Mouse (Mus musculus) liver, postnatal 0 days (tissue): ENCODE results near the gene Slitrk4. TPM values are rescaled to one million over a fixed set of nuclear protein-coding genes. Genes with fewer than 3 reads are reported as not detected.

Experiments
- ATAC-seq: fragments of 200-750 bp; cut with Nextera tagmentation; 2 replicates; pipeline ENCODE4 v1.8.0; 2017; ENCODE audit warnings: mild to moderate bottlenecking, moderate library complexity
- DNase-seq: peaks from one replicate; pipeline ENCODE4 v3.0.0-alpha.2; 2016
- H3K27ac ChIP-seq: fragments of 300-500 bp; sonication (generic); 2 replicates; pipeline ENCODE4 v1.5.1; 2014; ENCODE audit warnings: antibody characterized with exemption, moderate library complexity, mild to moderate bottlenecking, low read depth
- H3K27me3 ChIP-seq: fragments of 300-500 bp; sonication (generic); 2 replicates; pipeline ENCODE4 v1.6.1; 2014; ENCODE audit warnings: low read length, control low read depth, mixed read lengths; ENCODE audit not compliant: insufficient read depth
- H3K36me3 ChIP-seq: fragments of 300-500 bp; sonication (generic); replicated peaks from 2 replicates; pipeline ENCODE4 v1.6.1; 2014; ENCODE audit warnings: mild to moderate bottlenecking, control low read depth, low read length, moderate library complexity, mixed read lengths; ENCODE audit not compliant: insufficient read depth
- H3K4me1 ChIP-seq: fragments of 300-500 bp; sonication (generic); 2 replicates; pipeline ENCODE4 v1.6.1; 2014; ENCODE audit warnings: antibody characterized with exemption, mild to moderate bottlenecking, control low read depth; ENCODE audit not compliant: insufficient read depth
- H3K4me2 ChIP-seq: fragments of 300-500 bp; sonication (generic); 2 replicates; pipeline ENCODE4 v1.6.1; 2014; ENCODE audit warnings: low read depth, mild to moderate bottlenecking, low read length, moderate library complexity, mixed read lengths
- H3K4me3 ChIP-seq: fragments of 300-500 bp; sonication (generic); 2 replicates; pipeline ENCODE4 v1.5.1; 2014; ENCODE audit warnings: low read depth, low read length
- H3K9ac ChIP-seq: fragments of 300-500 bp; sonication (generic); replicated peaks from 2 replicates; pipeline ENCODE4 v1.6.1; 2014; ENCODE audit warnings: mild to moderate bottlenecking, moderate library complexity
- H3K9me3 ChIP-seq: fragments of 300-500 bp; sonication (generic); 2 replicates; pipeline ENCODE4 v1.6.1; 2016; ENCODE audit warnings: mild to moderate bottlenecking, control low read depth, low read length, mixed read lengths
- CTCF ChIP-seq: sonication (generic); IDR thresholded peaks from 2 replicates; pipeline ENCODE4 v1.5.1; 2016; ENCODE audit warnings: antibody characterized with exemption, low read depth
- EP300 ChIP-seq: IDR thresholded peaks from 2 replicates; pipeline ENCODE4 v1.6.1; 2016; ENCODE audit warnings: antibody characterized with exemption, low read depth, mild to moderate bottlenecking
- WGBS: fragments of 180-500 bp; shearing (Covaris S2); extraction: QIAGEN DNeasy Blood & Tissue Kit; methylation state at CpG from one replicate; pipeline ENCODE4 v1.1.7; 2014; ENCODE audit not compliant: insufficient replicate concordance; 5-methylcytosine and 5-hydroxymethylcytosine counted together
- polyA plus RNA-seq: library from polyadenylated mRNA; unstranded; fragments of >200 nt; fragmentation: Nextera tagmentation; extraction: Ambion mirVana; gene quantifications from 2 replicates; pipeline ENCODE4 v1.2.1, GENCODE M21; 2015

The Slitrk4 gene
- polyA plus RNA-seq, result 0.02 and 0.05 TPM in 2 replicates

DNA sequence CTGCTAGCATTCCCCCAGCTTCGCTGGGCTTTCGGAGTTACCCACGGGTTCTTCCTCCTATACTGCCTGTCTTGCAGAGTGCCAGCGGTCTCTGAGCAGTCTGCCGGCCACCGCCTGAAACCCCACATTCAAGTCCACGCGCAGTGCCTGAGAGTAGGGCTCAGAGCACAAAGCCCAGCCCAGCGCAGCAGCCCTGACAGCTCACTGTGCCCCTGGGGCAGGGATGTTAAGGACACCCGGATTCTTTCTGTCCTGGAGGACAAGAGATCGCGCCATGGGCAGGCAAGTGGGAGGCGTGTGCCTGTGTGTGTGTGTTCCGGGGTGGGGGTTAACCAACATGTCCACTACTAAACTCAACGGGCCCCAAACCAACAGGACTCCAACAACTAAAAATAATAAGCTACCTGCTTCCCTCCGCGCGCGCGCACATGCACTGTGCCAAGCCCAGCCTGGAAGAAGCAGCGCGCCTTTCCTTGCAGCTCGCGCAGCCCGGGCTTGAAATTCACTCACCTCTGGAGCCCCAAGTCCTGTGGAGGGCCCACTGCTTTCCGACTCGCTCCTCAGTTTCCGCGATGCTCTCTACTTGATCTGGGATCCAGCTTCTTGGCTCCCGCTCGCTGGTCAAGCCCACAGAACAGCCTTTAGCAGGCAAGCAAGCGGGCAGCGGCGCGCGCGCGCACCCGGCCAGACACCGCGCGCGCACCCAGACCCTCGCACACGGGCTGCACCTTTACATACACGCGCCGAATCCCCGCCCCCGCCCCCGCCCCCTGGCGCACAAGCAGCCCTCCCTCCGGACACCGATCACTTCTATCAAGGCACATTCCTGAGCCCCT lies at the start of gene Slitrk4:
TSS of gene Slitrk4 (minus strand) at position 707 of the 836 bp plus-strand sequence.
- no peak within 1 kb of the TSS for H3K9ac ChIP-seq
- H3K4me1 ChIP-seq, result no peaks in the 10 kb centered on the region
- no peak within 1 kb of the TSS for H3K27ac ChIP-seq
- no peaks in the 10 kb centered on the region for H3K27me3 ChIP-seq
- H3K4me3 ChIP-seq, result no peak within 1 kb of the TSS
- no peaks in the 10 kb centered on the region for H3K36me3 ChIP-seq
- DNase-seq (peak; percentile 8), ATAC-seq (no peak)
- TF ChIP-seq CTCF (no peak), EP300 (no peak)
- no peaks in the 10 kb centered on the region for H3K9me3 ChIP-seq
- WGBS, result 10% methylated on average over 49 of the region's 54 CpGs
- H3K4me2 ChIP-seq, result peak within 1 kb of the TSS; percentile 22; the same call in 1 of the 2 replicates

DNA sequence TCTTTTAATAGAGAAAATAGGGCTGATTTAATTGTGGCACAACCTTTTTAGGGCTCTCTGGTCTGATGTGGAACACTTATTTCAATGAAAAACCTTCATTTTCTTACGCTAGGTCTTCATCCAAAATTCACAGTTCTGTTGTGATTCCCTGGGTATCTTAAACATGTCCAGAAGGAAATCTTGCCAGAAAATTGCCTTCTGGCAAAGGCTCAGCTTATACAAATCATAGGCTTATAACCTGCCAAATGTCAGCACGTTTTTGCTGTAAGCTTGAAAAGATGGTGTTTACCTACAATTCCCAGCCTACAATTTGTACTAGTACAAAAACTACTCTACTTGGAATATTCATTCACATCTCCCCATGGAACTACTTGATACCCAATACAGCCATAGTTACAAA lies 42.7 kb upstream of the Slitrk4 start:
- ATAC-seq, result no peak
- 61% methylated on average over 2 of the region's 2 CpGs for WGBS

DNA sequence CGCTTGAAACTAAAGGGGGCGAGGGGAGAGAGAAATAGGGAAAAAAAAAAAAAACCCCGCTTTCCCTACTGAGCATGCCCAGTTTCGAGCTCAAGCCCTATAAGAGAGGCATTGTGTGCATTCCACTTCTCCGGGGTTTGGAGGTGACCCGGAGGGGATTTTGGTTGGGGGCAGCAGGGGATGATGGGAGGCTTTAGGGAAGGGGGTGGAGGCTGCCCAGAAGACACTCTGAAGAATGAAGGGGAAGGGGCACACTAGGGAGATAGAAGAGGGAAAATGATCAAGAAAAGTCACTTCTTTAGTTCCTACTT lies 1.1 kb upstream of the Slitrk4 start:
- Histone ChIP-seq H3K4me1 (no peaks in the 10 kb centered on the region), H3K4me3 (no peak overlapping the region), H3K27ac (no peak overlapping the region), H3K9ac (no peak overlapping the region), H3K36me3 (no peaks in the 10 kb centered on the region), H3K27me3 (no peaks in the 10 kb centered on the region), H3K4me2 (no peak overlapping the region), H3K9me3 (no peaks in the 10 kb centered on the region)
- DNase-seq (no peak), ATAC-seq (no peak)
- WGBS, result 22% methylated on average over 6 of the region's 6 CpGs
- TF ChIP-seq CTCF (no peak), EP300 (no peak)

More for the DNA sequence above, 42.7 kb upstream of the Slitrk4 start:
- H3K4me2 ChIP-seq, result no peak overlapping the region
- DNase-seq, result no peak
- H3K27me3 ChIP-seq, result no peaks in the 10 kb centered on the region
- no peaks in the 10 kb centered on the region for H3K4me1 ChIP-seq
- no peaks in the 10 kb centered on the region for H3K9me3 ChIP-seq
- no peaks in the 10 kb centered on the region for H3K36me3 ChIP-seq
- no peak overlapping the region for H3K27ac ChIP-seq
- no peak overlapping the region for H3K4me3 ChIP-seq
- TF ChIP-seq CTCF, result no peak
- H3K9ac ChIP-seq, result no peak overlapping the region

DNA sequence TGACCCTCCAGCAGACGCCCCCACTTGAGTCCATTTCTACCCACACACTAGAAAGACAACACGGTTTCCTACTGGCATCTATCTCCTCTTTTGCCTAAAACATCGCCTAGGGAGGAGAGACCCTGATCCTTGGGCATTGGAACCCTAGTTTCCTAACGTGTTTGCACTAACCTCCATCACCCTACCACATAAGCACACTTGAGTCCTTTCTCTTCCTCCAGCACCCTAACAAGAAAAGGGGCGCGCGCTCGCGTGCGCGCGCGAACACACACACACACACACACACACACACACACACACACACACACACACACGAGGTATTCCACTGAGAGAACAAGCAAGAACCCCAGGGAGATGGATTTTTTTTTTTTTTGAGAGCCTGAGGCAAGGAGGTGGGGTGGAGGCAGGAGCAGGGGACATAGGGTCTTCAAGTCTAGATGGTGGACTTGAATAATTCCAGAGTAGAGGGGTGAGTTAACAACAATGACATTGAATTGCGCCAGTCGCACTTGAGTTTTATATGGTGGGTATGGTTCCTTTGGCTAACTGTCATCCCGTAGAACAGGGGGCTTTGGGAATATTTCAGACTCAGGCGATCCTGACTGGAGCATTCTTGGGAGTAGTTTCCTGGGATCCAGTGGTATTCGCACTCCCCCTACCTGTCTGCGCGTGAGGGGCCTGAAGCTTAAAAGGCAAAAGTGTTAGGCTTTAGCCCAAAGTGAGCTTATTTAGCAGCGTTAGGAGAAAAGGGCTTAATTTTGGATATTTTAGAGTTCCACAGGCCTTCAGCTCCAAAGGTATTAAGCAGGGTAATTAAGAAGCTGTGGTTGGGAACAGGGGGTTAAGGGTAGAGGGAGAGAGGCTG lies 562 bp upstream of the Slitrk4 start:
- H3K9ac ChIP-seq, result no peak overlapping the region
- no peak overlapping the region for H3K27ac ChIP-seq
- H3K36me3 ChIP-seq, result no peaks in the 10 kb centered on the region
- H3K9me3 ChIP-seq, result no peaks in the 10 kb centered on the region
- H3K4me3 ChIP-seq, result no peak overlapping the region
- no peak for ATAC-seq
- WGBS, result 16% methylated on average over 14 of the region's 22 CpGs
- DNase-seq, result no peak
- H3K4me1 ChIP-seq, result no peaks in the 10 kb centered on the region
- no peaks in the 10 kb centered on the region for H3K27me3 ChIP-seq
- H3K4me2 ChIP-seq, result peak overlapping the region; percentile 22; the same call in 1 of the 2 replicates
- TF ChIP-seq EP300 (no peak), CTCF (no peak)

DNA sequence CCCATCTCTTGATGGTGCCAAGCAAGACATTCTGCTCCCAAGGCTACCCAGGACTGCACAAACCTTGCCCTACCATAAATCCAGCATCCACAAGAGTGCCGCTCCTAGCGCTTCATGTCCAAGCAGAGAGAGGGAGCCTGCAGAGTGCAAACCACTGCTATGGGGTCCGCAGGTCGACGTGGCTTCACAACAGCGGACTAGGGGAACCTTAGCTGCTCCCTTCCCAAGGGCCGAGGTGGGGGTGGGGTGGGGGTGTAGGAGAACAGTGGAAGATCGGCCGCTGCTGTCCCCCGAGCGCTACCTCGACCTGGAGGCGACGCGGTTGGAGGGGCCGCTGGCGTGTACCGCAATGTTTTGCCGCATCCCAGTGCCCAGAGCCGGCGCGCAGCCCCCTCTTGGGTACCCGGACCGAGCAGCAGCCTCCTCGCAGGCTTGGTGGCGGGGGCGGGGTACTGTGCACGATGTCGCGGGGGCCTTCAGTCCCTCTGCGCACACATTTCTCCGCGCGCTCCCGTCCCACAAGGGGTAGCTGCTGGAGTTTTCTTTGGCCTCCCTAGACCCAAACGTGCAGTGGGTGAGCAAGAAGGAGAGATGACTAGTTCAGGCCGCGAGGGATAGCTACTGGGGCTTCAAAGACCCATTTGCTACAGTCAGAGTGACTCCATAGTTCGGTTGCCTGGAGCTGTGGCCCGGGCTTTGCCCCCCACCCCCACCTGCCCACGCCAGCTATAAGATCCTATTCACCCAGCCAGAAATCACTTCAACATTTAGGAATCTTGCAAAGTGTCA lies 1.1 kb downstream of the Slitrk4 start:
- Histone ChIP-seq H3K27me3 (no peaks in the 10 kb centered on the region), H3K4me2 (no peak overlapping the region), H3K9ac (no peak overlapping the region), H3K36me3 (no peaks in the 10 kb centered on the region), H3K27ac (no peak overlapping the region), H3K9me3 (no peaks in the 10 kb centered on the region), H3K4me3 (no peak overlapping the region), H3K4me1 (no peaks in the 10 kb centered on the region)
- ATAC-seq (no peak), DNase-seq (peak; percentile 9)
- WGBS, result 8% methylated on average over 38 of the region's 41 CpGs
- no peak for TF ChIP-seq EP300

DNA sequence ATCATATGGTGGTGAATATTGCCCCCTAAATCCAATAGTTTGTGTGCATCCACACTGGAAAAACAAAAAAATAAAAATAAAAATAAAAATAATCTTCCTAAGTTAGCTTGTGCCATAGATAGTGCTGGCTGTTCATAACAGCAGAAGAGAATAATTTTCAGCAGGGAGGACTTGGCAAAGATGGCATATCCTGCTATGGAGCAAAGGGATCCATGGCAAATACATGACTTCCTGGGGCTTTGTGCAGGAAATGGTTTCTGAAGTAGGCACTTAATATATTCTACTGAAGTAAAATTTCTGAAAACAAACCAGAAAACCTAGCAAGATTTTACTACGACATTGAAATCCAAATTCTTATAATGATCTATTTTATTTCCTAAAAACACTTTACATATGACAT lies 13.3 kb downstream of the Slitrk4 start:
- 69% methylated on average over 1 of the region's 1 CpGs for WGBS
- TF ChIP-seq EP300, result no peak
- no peak for TF ChIP-seq CTCF
- Histone ChIP-seq H3K36me3 (no peaks in the 10 kb centered on the region), H3K4me3 (no peak overlapping the region), H3K9me3 (no peaks in the 10 kb centered on the region), H3K4me2 (no peak overlapping the region), H3K27me3 (no peaks in the 10 kb centered on the region), H3K27ac (no peak overlapping the region), H3K9ac (no peak overlapping the region), H3K4me1 (no peaks in the 10 kb centered on the region)
- no peak for DNase-seq
- ATAC-seq, result no peak

Other genes starting within 250 kb of the Slitrk4 start
- gene Gm6760, start 124.8 kb downstream of the Slitrk4 start, polyA plus RNA-seq, result not detected in 2 replicates
- gene 3830417A13Rik, start 103.4 kb downstream of the Slitrk4 start, polyA plus RNA-seq, result not detected in 2 replicates